Mouse (Mus musculus) kidney, embryonic 14.5 days (tissue): Measurements from ENCODE around the gene Myl10. TPM values are rescaled to one million over a fixed set of nuclear protein-coding genes. Genes with fewer than 3 reads are reported as not detected.
"Not testable (repeated sequence)": the region's sequence is repeated elsewhere in the genome, so short reads cannot be mapped to it uniquely, and the experiment has no call there.

Experiments
- ATAC-seq: fragments of 200-750 bp; cut with Nextera tagmentation; 2 replicates; pipeline ENCODE4 v1.8.0; 2017; ENCODE audit warnings: moderate number of reproducible peaks, mild to moderate bottlenecking, moderate TSS enrichment, moderate library complexity; ENCODE audit not compliant: low FRiP score, low TSS enrichment
- H3K27ac ChIP-seq: fragments of 300-500 bp; sonication (generic); 2 replicates; pipeline ENCODE4 v1.5.1; 2014; ENCODE audit warnings: low read depth, mild to moderate bottlenecking, low read length, moderate library complexity, mixed read lengths
- H3K27me3 ChIP-seq: fragments of 300-500 bp; sonication (generic); 2 replicates; pipeline ENCODE4 v1.6.1; 2014; ENCODE audit warnings: mild to moderate bottlenecking, low read length; ENCODE audit not compliant: control insufficient read depth, insufficient read depth
- H3K36me3 ChIP-seq: fragments of 300-500 bp; sonication (generic); 2 replicates; pipeline ENCODE4 v1.6.1; 2014; ENCODE audit warnings: low read length, mixed read lengths; ENCODE audit not compliant: control insufficient read depth, insufficient read depth
- H3K4me1 ChIP-seq: fragments of 300-500 bp; sonication (generic); 2 replicates; pipeline ENCODE4 v1.6.1; 2014; ENCODE audit warnings: low read length, mixed read lengths; ENCODE audit not compliant: control insufficient read depth, insufficient read depth
- H3K4me2 ChIP-seq: fragments of 300-500 bp; sonication (generic); replicated peaks from 2 replicates; pipeline ENCODE4 v1.6.1; 2014; ENCODE audit warnings: low read depth, mild to moderate bottlenecking, low read length
- H3K4me3 ChIP-seq: fragments of 300-500 bp; sonication (generic); 2 replicates; pipeline ENCODE4 v1.5.1; 2014; ENCODE audit warnings: mild to moderate bottlenecking, low read length
- H3K9ac ChIP-seq: fragments of 300-500 bp; sonication (generic); 2 replicates; pipeline ENCODE4 v1.6.1; 2014; ENCODE audit warnings: low read depth, mild to moderate bottlenecking, low read length, moderate library complexity
- H3K9me3 ChIP-seq: fragments of 300-500 bp; sonication (generic); 2 replicates; pipeline ENCODE4 v1.6.1; 2016; ENCODE audit warnings: low read length; ENCODE audit not compliant: control insufficient read depth
- WGBS: fragments of 180-500 bp; shearing (Covaris S2); extraction: QIAGEN DNeasy Blood & Tissue Kit; methylation state at CpG from one replicate; pipeline ENCODE4 v1.1.7; 2014; 5-methylcytosine and 5-hydroxymethylcytosine counted together
- polyA plus RNA-seq: library from polyadenylated mRNA; unstranded; fragments of >200 nt; fragmentation: Nextera tagmentation; extraction: Ambion mirVana; gene quantifications from 2 replicates; pipeline ENCODE4 v1.2.1, GENCODE M21; 2014

Myl10 gene
- polyA plus RNA-seq = not detected in 2 replicates

GRCm38 (mm10) chr5:136692784-136693183 is at the start of gene Myl10:
TSS of gene Myl10 (plus strand) at chr5:136693146.
- no peak within 1 kb of the TSS for H3K4me3 ChIP-seq
- no peaks in the 10 kb centered on the region for H3K36me3 ChIP-seq
- no peaks in the 10 kb centered on the region for H3K9me3 ChIP-seq
- no peak within 1 kb of the TSS for H3K27ac ChIP-seq
- no peaks in the 10 kb centered on the region; the same call in 1 of the 2 replicates for H3K27me3 ChIP-seq
- no peak within 1 kb of the TSS for H3K9ac ChIP-seq
- 0 out of 2 replicates have a peak, but pooled peaks cover 3% of the 10 kb centered on the region for H3K4me1 ChIP-seq
- 91% methylated on average over 4 of the region's 4 CpGs for WGBS
- no peak for ATAC-seq
- H3K4me2 ChIP-seq = no peak within 1 kb of the TSS

GRCm38 (mm10) chr5:136646731-136647328 is 46.1 kb upstream of the Myl10 start:
- Histone ChIP-seq H3K4me2 (no peak overlapping the region), H3K27ac (no peak overlapping the region), H3K9ac (no peak overlapping the region), H3K36me3 (no peaks in the 10 kb centered on the region), H3K27me3 (no peaks in the 10 kb centered on the region), H3K4me1 (no peaks in the 10 kb centered on the region), H3K4me3 (no peak overlapping the region), H3K9me3 (no peaks in the 10 kb centered on the region)
- no peak for ATAC-seq
- 85% methylated on average over 4 of the region's 4 CpGs for WGBS

- Histone ChIP-seq H3K27me3 (no peaks in the 10 kb centered on the region), H3K27ac (no peak overlapping the region), H3K9me3 (no peaks in the 10 kb centered on the region), H3K36me3 (no peaks in the 10 kb centered on the region), H3K4me3 (no peak overlapping the region), H3K9ac (no peak overlapping the region), H3K4me2 (no peak overlapping the region), H3K4me1 (no peaks in the 10 kb centered on the region)
- ATAC-seq = no peak
- 74% methylated on average over 5 of the region's 5 CpGs for WGBS
Measured at GRCm38 (mm10) chr5:136649071-136649470, 43.9 kb upstream of the Myl10 start.

GRCm38 (mm10) chr5:136649655-136650054 is 43.3 kb upstream of the Myl10 start:
- 87% methylated on average over 5 of the region's 5 CpGs for WGBS
- no peaks in the 10 kb centered on the region for H3K4me1 ChIP-seq

GRCm38 (mm10) chr5:136654481-136654880 is 38.5 kb upstream of the Myl10 start:
- Histone ChIP-seq H3K4me2 (no peak overlapping the region), H3K36me3 (no peaks in the 10 kb centered on the region), H3K27me3 (no peaks in the 10 kb centered on the region), H3K4me1 (no peaks in the 10 kb centered on the region), H3K27ac (no peak overlapping the region), H3K4me3 (no peak overlapping the region), H3K9ac (no peak overlapping the region), H3K9me3 (no peaks in the 10 kb centered on the region)
- ATAC-seq = no peak

More at GRCm38 (mm10) chr5:136649655-136650054, 43.3 kb upstream of the Myl10 start:
- no peaks in the 10 kb centered on the region for H3K9me3 ChIP-seq
- no peak overlapping the region for H3K4me2 ChIP-seq
- no peaks in the 10 kb centered on the region for H3K27me3 ChIP-seq
- no peak for ATAC-seq
- no peak overlapping the region for H3K27ac ChIP-seq
- no peak overlapping the region for H3K9ac ChIP-seq
- no peaks in the 10 kb centered on the region for H3K36me3 ChIP-seq
- H3K4me3 ChIP-seq = no peak overlapping the region

GRCm38 (mm10) chr5:136656830-136657395 is 36.0 kb upstream of the Myl10 start:
- no peak overlapping the region for H3K4me3 ChIP-seq
- no peak overlapping the region for H3K9ac ChIP-seq
- 82% methylated on average over 10 of the region's 10 CpGs for WGBS
- no peak for ATAC-seq
- no peaks in the 10 kb centered on the region for H3K27me3 ChIP-seq
- no peaks in the 10 kb centered on the region for H3K9me3 ChIP-seq
- no peaks in the 10 kb centered on the region for H3K36me3 ChIP-seq
- no peak overlapping the region for H3K4me2 ChIP-seq
- H3K27ac ChIP-seq = no peak overlapping the region
- H3K4me1 ChIP-seq = no peaks in the 10 kb centered on the region

- H3K36me3 ChIP-seq, H3K27me3 ChIP-seq, H3K9me3 ChIP-seq, ATAC-seq, H3K4me1 ChIP-seq, H3K4me2 ChIP-seq, H3K27ac ChIP-seq, H3K4me3 ChIP-seq, H3K9ac ChIP-seq: not testable (repeated sequence)
- WGBS = 79% methylated on average over 5 of the region's 5 CpGs
Measured at GRCm38 (mm10) chr5:136660721-136661120, 32.2 kb upstream of the Myl10 start.

- no peaks in the 10 kb centered on the region for H3K9me3 ChIP-seq
- no peak overlapping the region for H3K4me2 ChIP-seq
- WGBS = 76% methylated on average over 10 of the region's 10 CpGs
- no peak overlapping the region for H3K4me3 ChIP-seq
- H3K27ac ChIP-seq = no peak overlapping the region
- no peak overlapping the region for H3K9ac ChIP-seq
- ATAC-seq = no peak
- H3K36me3 ChIP-seq = no peaks in the 10 kb centered on the region
- no peaks in the 10 kb centered on the region for H3K4me1 ChIP-seq
- H3K27me3 ChIP-seq = no peaks in the 10 kb centered on the region
Measured at GRCm38 (mm10) chr5:136662281-136662680, 30.7 kb upstream of the Myl10 start.

- Histone ChIP-seq H3K4me3 (no peak overlapping the region), H3K27ac (no peak overlapping the region), H3K9me3 (no peaks in the 10 kb centered on the region), H3K4me1 (no peaks in the 10 kb centered on the region), H3K36me3 (no peaks in the 10 kb centered on the region), H3K27me3 (no peaks in the 10 kb centered on the region), H3K9ac (no peak overlapping the region), H3K4me2 (no peak overlapping the region)
- 13% methylated on average over 1 of the region's 1 CpGs for WGBS
- ATAC-seq = no peak
Measured at GRCm38 (mm10) chr5:136662822-136663221, 30.1 kb upstream of the Myl10 start.
